Mouse (Mus musculus) heart, postnatal 0 days (tissue): ENCODE results near the gene Aox2. TPM values are rescaled to one million over a fixed set of nuclear protein-coding genes. Genes with fewer than 3 reads are reported as not detected.

Source experiments
- ATAC-seq: fragments of 200-750 bp; cut with Nextera tagmentation; 2 replicates; pipeline ENCODE4 v1.8.0; 2017; ENCODE audit warnings: low read depth, moderate number of reproducible peaks, moderate library complexity; ENCODE audit not compliant: insufficient read depth
- DNase-seq: peaks from one replicate; pipeline ENCODE4 v3.0.0-alpha.2; 2016; ENCODE audit warnings: low spot score
- H3K27ac ChIP-seq: fragments of 300-500 bp; sonication (generic); 2 replicates; pipeline ENCODE4 v1.5.1; 2014; ENCODE audit warnings: low read depth, mild to moderate bottlenecking
- H3K27me3 ChIP-seq: fragments of 300-500 bp; sonication (generic); 2 replicates; pipeline ENCODE4 v1.6.1; 2014; ENCODE audit warnings: low read length, mixed read lengths; ENCODE audit not compliant: control insufficient read depth, insufficient read depth
- H3K36me3 ChIP-seq: fragments of 300-500 bp; sonication (generic); replicated peaks from 2 replicates; pipeline ENCODE4 v1.6.1; 2014; ENCODE audit warnings: low read length, mixed read lengths; ENCODE audit not compliant: control insufficient read depth, insufficient read depth
- H3K4me1 ChIP-seq: fragments of 300-500 bp; sonication (generic); 2 replicates; pipeline ENCODE4 v1.6.1; 2014; ENCODE audit warnings: antibody characterized with exemption; ENCODE audit not compliant: control insufficient read depth, insufficient read depth
- H3K4me2 ChIP-seq: fragments of 300-500 bp; sonication (generic); 2 replicates; pipeline ENCODE4 v1.6.1; 2014; ENCODE audit warnings: low read depth, mild to moderate bottlenecking, low read length, moderate library complexity
- H3K4me3 ChIP-seq: fragments of 300-500 bp; sonication (generic); 2 replicates; pipeline ENCODE4 v1.5.1; 2014; ENCODE audit warnings: low read depth, low read length
- H3K9ac ChIP-seq: fragments of 300-500 bp; sonication (generic); replicated peaks from 2 replicates; pipeline ENCODE4 v1.6.1; 2014; ENCODE audit warnings: low read depth, low read length, mixed read lengths
- H3K9me3 ChIP-seq: fragments of 300-500 bp; sonication (generic); replicated peaks from 2 replicates; pipeline ENCODE4 v1.6.1; 2016; ENCODE audit warnings: low read length; ENCODE audit not compliant: control insufficient read depth
- CTCF ChIP-seq: IDR thresholded peaks from 2 replicates; pipeline ENCODE4 v1.5.1; 2016; ENCODE audit warnings: antibody characterized with exemption, control low read depth, low read depth
- EP300 ChIP-seq: IDR thresholded peaks from 2 replicates; pipeline ENCODE4 v1.6.1; 2016; ENCODE audit warnings: antibody characterized with exemption, low read depth
- WGBS: fragments of 180-500 bp; shearing (Covaris S2); extraction: QIAGEN DNeasy Blood & Tissue Kit; methylation state at CpG from one replicate; pipeline ENCODE4 v1.1.7; 2014; 5-methylcytosine and 5-hydroxymethylcytosine counted together
- polyA plus RNA-seq: library from polyadenylated mRNA; unstranded; fragments of >200 nt; fragmentation: Nextera tagmentation; extraction: Ambion mirVana; gene quantifications from 2 replicates; pipeline ENCODE4 v1.2.1, GENCODE M21; 2015
- total RNA-seq: library from RNA; depleted of rRNA; stranded (reverse); fragments of >200 nt; gene quantifications from 2 replicates; pipeline ENCODE4 v1.2.3, GENCODE M21; 2014; ENCODE audit warnings: low replicate concordance

The Aox2 gene
- total and polyA plus RNA-seq, 2 experiments from 2014 or later = 0.08 TPM; not detected in 1

GRCm38 (mm10) chr1:58289863-58290469 is 11.8 kb downstream of the Aox2 start:
- H3K27me3 ChIP-seq = no peaks in the 10 kb centered on the region; the same call in 1 of the 2 replicates
- H3K27ac ChIP-seq = no peak overlapping the region
- 28% methylated on average over 16 of the region's 16 CpGs for WGBS
- H3K4me1 ChIP-seq = peaks cover 3% of the 10 kb centered on the region; the same call in 1 of the 2 replicates
- no peak overlapping the region for H3K9ac ChIP-seq
- DNase-seq (no peak), ATAC-seq (0 out of 2 replicates have a peak, but pooled peaks have one; percentile 39)
- peak overlapping the region; percentile 33; the same call in 1 of the 2 replicates for H3K4me2 ChIP-seq
- H3K4me3 ChIP-seq = no peak overlapping the region; the same call in 1 of the 2 replicates
- H3K9me3 ChIP-seq = no peaks in the 10 kb centered on the region
- no peak for TF ChIP-seq EP300
- no peak for TF ChIP-seq CTCF
- H3K36me3 ChIP-seq = no peaks in the 10 kb centered on the region

DNA sequence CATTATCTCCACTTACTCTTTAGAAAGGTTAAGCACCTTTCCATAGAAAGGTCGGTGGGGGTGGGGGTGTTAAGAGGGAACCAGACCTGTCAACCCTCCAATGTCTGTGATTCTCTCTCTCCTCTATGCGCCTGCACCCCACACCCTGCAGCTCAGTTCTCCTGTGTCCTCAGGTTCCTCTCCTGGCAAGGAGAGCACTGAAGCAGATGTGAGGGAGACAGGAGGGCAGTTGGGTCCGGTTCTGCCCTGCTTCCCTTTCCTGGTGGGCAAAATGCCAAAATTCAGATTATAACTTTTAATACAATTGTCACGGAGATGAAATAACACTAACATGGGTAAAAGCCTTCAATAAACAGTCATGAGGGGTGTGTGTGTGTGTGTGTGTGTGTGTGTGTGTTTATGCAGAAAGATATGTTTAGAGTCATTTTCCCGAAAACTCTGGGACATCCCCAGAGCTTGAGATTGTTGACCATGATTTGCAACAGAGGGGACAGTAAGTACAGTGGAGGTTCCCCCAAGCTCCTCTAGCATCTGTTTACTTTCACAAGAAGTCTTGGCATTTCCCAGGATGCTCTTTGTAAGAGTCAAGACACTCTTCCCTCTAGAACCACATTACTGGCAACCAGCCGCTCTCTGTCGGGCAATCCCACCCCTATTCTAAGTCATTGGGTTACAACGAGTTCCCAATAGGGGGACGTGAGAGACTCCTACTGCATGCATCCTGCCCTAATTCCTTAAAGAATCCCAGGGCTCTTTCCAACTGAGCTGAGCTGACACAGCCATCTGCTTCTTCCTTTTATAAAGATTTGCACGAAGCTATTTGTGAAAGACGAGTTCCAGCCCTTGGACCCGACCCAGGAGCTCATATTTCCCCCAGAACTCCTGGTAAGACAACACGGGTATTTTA is 13.5 kb downstream of the Aox2 start:
- WGBS = 41% methylated on average over 13 of the region's 13 CpGs
- no peak for DNase-seq
- no peaks in the 10 kb centered on the region for H3K36me3 ChIP-seq
- no peak for TF ChIP-seq CTCF
- no peak for TF ChIP-seq EP300
- H3K4me1 ChIP-seq = peaks cover 3% of the 10 kb centered on the region; the same call in 1 of the 2 replicates
- ATAC-seq = no peak
- H3K4me2 ChIP-seq = no peak overlapping the region
- H3K9ac ChIP-seq = no peak overlapping the region
- no peaks in the 10 kb centered on the region; the same call in 1 of the 2 replicates for H3K27me3 ChIP-seq
- no peak overlapping the region for H3K27ac ChIP-seq
- no peak overlapping the region for H3K4me3 ChIP-seq
- no peaks in the 10 kb centered on the region for H3K9me3 ChIP-seq

DNA sequence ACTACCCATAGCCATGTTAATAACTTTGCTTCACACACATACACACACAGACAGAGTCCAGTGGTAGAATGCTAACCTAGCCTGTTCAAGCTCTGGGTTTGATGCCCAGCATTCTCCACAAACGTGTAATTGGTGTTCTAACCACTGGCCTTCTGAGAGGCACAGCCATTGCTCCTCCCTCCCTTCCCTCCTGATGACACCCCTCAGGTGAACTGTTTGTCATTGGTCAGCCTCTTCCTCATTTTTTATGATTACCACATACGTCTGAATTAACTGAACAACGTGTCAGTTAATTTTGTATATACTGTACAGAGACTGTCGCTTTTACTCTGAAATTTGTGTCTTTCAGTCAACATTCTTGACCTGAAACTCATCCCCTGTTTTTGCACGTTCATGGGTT is 16.6 kb downstream of the Aox2 start:
- Histone ChIP-seq H3K9me3 (no peaks in the 10 kb centered on the region), H3K27ac (no peak overlapping the region), H3K9ac (no peak overlapping the region), H3K4me2 (no peak overlapping the region), H3K27me3 (no peaks in the 10 kb centered on the region; the same call in 1 of the 2 replicates), H3K4me1 (peaks cover 3% of the 10 kb centered on the region; the same call in 1 of the 2 replicates), H3K36me3 (no peaks in the 10 kb centered on the region), H3K4me3 (no peak overlapping the region)
- TF ChIP-seq EP300 = no peak
- TF ChIP-seq CTCF = no peak
- DNase-seq (no peak), ATAC-seq (no peak)
- WGBS = 77% methylated on average over 5 of the region's 5 CpGs

GRCm38 (mm10) chr1:58296278-58296677 is 18.2 kb downstream of the Aox2 start:
- Histone ChIP-seq H3K4me1 (peaks cover 2% of the 10 kb centered on the region; the same call in 1 of the 2 replicates), H3K4me2 (no peak overlapping the region), H3K36me3 (no peaks in the 10 kb centered on the region), H3K4me3 (no peak overlapping the region), H3K27me3 (no peaks in the 10 kb centered on the region; the same call in 1 of the 2 replicates), H3K9me3 (no peaks in the 10 kb centered on the region), H3K9ac (no peak overlapping the region), H3K27ac (no peak overlapping the region)
- peak; percentile 77 for DNase-seq
- 5% methylated on average over 7 of the region's 7 CpGs for WGBS
- ATAC-seq = peak; percentile 47; the same call in 1 of the 2 replicates
- no peak for TF ChIP-seq EP300
- TF ChIP-seq CTCF = peak; percentile 87

GRCm38 (mm10) chr1:58296821-58297220 is 18.7 kb downstream of the Aox2 start:
- TF ChIP-seq CTCF (no peak), EP300 (no peak)
- Histone ChIP-seq H3K9me3 (no peaks in the 10 kb centered on the region), H3K9ac (no peak overlapping the region), H3K4me3 (no peak overlapping the region), H3K4me1 (no peaks in the 10 kb centered on the region), H3K27ac (no peak overlapping the region), H3K36me3 (no peaks in the 10 kb centered on the region), H3K27me3 (no peaks in the 10 kb centered on the region; the same call in 1 of the 2 replicates), H3K4me2 (no peak overlapping the region)
- DNase-seq (no peak), ATAC-seq (no peak)
- 51% methylated on average over 4 of the region's 4 CpGs for WGBS
